Mouse (Mus musculus): ENCODE measurements around the gene Lrrk2.

GRCm38 (mm10) chr15:91633806-91634205 lies 39.2 kb upstream of the Lrrk2 start:
- TF ChIP-seq TAL1 (IDR thresholded peaks at IDR 0.05; ENCODE audit: low read length) (no peak), GATA1 (IDR thresholded peaks at IDR 0.05; ENCODE audit: low read length) (no peak)

All from erythroblast, embryonic 14.5 days (primary cell).